Mouse (Mus musculus) embryonic facial prominence, embryonic 14.5 days (tissue): ENCODE measurements around the gene Lrmda. TPM values are rescaled to one million over a fixed set of nuclear protein-coding genes. Genes with fewer than 3 reads are reported as not detected.

ENCODE experiments used
- ATAC-seq: fragments of 200-750 bp; cut with Nextera tagmentation; 2 replicates; pipeline ENCODE4 v1.8.0; 2017; ENCODE audit warnings: low read depth, moderate number of reproducible peaks, moderate TSS enrichment
- DNase-seq: peaks from one replicate; pipeline ENCODE4 v3.0.0-alpha.2; 2015; ENCODE audit warnings: low spot score
- H3K27ac ChIP-seq: fragments of 300-500 bp; sonication (generic); replicated peaks from 2 replicates; pipeline ENCODE4 v1.5.1; 2014; ENCODE audit warnings: low read depth, mild to moderate bottlenecking, low read length, moderate library complexity
- H3K27me3 ChIP-seq: fragments of 300-500 bp; sonication (generic); replicated peaks from 2 replicates; pipeline ENCODE4 v1.6.1; 2014; ENCODE audit warnings: low read length; ENCODE audit not compliant: control insufficient read depth, insufficient read depth
- H3K36me3 ChIP-seq: fragments of 300-500 bp; sonication (generic); 2 replicates; pipeline ENCODE4 v1.6.1; 2014; ENCODE audit warnings: low read length, mixed read lengths; ENCODE audit not compliant: control insufficient read depth, insufficient read depth
- H3K4me1 ChIP-seq: fragments of 300-500 bp; sonication (generic); 2 replicates; pipeline ENCODE4 v1.6.1; 2014; ENCODE audit warnings: antibody characterized with exemption, low read length; ENCODE audit not compliant: control insufficient read depth, insufficient read depth
- H3K4me2 ChIP-seq: fragments of 300-500 bp; sonication (generic); 2 replicates; pipeline ENCODE4 v1.6.1; 2014; ENCODE audit warnings: low read depth, mild to moderate bottlenecking, low read length, moderate library complexity, mixed read lengths
- H3K4me3 ChIP-seq: fragments of 300-500 bp; sonication (generic); 2 replicates; pipeline ENCODE4 v1.5.1; 2014; ENCODE audit warnings: low read depth, mild to moderate bottlenecking, low read length
- H3K9ac ChIP-seq: fragments of 300-500 bp; sonication (generic); 2 replicates; pipeline ENCODE4 v1.6.1; 2014; ENCODE audit warnings: low read depth, mild to moderate bottlenecking, low read length, moderate library complexity, mixed read lengths
- H3K9me3 ChIP-seq: fragments of 300-500 bp; sonication (generic); 2 replicates; pipeline ENCODE4 v1.6.1; 2016; ENCODE audit warnings: low read length; ENCODE audit not compliant: control insufficient read depth
- WGBS: fragments of 180-500 bp; shearing (Covaris S2); extraction: QIAGEN DNeasy Blood & Tissue Kit; methylation state at CpG from one replicate; pipeline ENCODE4 v1.1.7; 2014; 5-methylcytosine and 5-hydroxymethylcytosine counted together
- polyA plus RNA-seq: library from polyadenylated mRNA; unstranded; fragments of >200 nt; fragmentation: Nextera tagmentation; extraction: Ambion mirVana; gene quantifications from 2 replicates; pipeline ENCODE4 v1.2.1, GENCODE M21; 2014

The Lrmda gene
- polyA plus RNA-seq, 1 experiment from 2014 or later = 0.24 TPM

GRCm38 (mm10) chr14:22353626-22354025, 334.1 kb downstream of the Lrmda start:
- peak; percentile 53 for DNase-seq
- H3K9me3 ChIP-seq = no peaks in the 10 kb centered on the region
- 50% methylated on average over 5 of the region's 5 CpGs for WGBS

GRCm38 (mm10) chr14:22354769-22355574, 335.5 kb downstream of the Lrmda start:
- Histone ChIP-seq H3K36me3 (no peaks in the 10 kb centered on the region), H3K27ac (no peak overlapping the region), H3K27me3 (no peaks in the 10 kb centered on the region), H3K4me3 (no peak overlapping the region), H3K9me3 (no peaks in the 10 kb centered on the region), H3K9ac (no peak overlapping the region), H3K4me1 (peaks cover 19% of the 10 kb centered on the region), H3K4me2 (no peak overlapping the region)
- DNase-seq = peak; percentile 40
- peak; percentile 58; the same call in 1 of the 2 replicates for ATAC-seq
- 58% methylated on average over 15 of the region's 15 CpGs for WGBS

More at GRCm38 (mm10) chr14:22353626-22354025, 334.1 kb downstream of the Lrmda start:
- no peak for ATAC-seq
- Histone ChIP-seq H3K4me1 (peaks cover 17% of the 10 kb centered on the region), H3K36me3 (no peaks in the 10 kb centered on the region), H3K4me2 (no peak overlapping the region), H3K27me3 (no peaks in the 10 kb centered on the region), H3K27ac (no peak overlapping the region), H3K9ac (no peak overlapping the region), H3K4me3 (no peak overlapping the region)

GRCm38 (mm10) chr14:22357991-22358503, 338.5 kb downstream of the Lrmda start:
- no peaks in the 10 kb centered on the region for H3K36me3 ChIP-seq
- H3K9me3 ChIP-seq = no peaks in the 10 kb centered on the region
- no peaks in the 10 kb centered on the region for H3K27me3 ChIP-seq
- WGBS = 27% methylated on average over 9 of the region's 9 CpGs
- peak; percentile 84 for DNase-seq
- no peak overlapping the region for H3K4me2 ChIP-seq
- H3K4me3 ChIP-seq = no peak overlapping the region
- H3K4me1 ChIP-seq = peaks cover 19% of the 10 kb centered on the region
- no peak overlapping the region for H3K9ac ChIP-seq
- 0 out of 2 replicates have a peak overlapping the region, but pooled peaks have one; percentile 21 for H3K27ac ChIP-seq
- ATAC-seq = peak; percentile 82

- Histone ChIP-seq H3K4me3 (no peak overlapping the region), H3K4me2 (no peak overlapping the region), H3K9ac (no peak overlapping the region), H3K9me3 (no peaks in the 10 kb centered on the region), H3K4me1 (peaks cover 11% of the 10 kb centered on the region; the same call in 1 of the 2 replicates), H3K27ac (0 out of 2 replicates have a peak overlapping the region, but pooled peaks have one; percentile 3), H3K27me3 (no peaks in the 10 kb centered on the region), H3K36me3 (no peaks in the 10 kb centered on the region)
- DNase-seq (peak; percentile 81), ATAC-seq (peak; percentile 44; the same call in 1 of the 2 replicates)
- 56% methylated on average over 6 of the region's 6 CpGs for WGBS
Measured at GRCm38 (mm10) chr14:22364010-22364748, 344.7 kb downstream of the Lrmda start.

GRCm38 (mm10) chr14:22364771-22365355, 345.4 kb downstream of the Lrmda start:
- H3K27me3 ChIP-seq = no peaks in the 10 kb centered on the region
- H3K4me2 ChIP-seq = no peak overlapping the region
- H3K27ac ChIP-seq = peak overlapping the region; percentile 29; the same call in 1 of the 2 replicates
- WGBS = 58% methylated on average over 6 of the region's 6 CpGs
- DNase-seq = no peak
- H3K4me1 ChIP-seq = peaks cover 11% of the 10 kb centered on the region; the same call in 1 of the 2 replicates
- no peak overlapping the region for H3K4me3 ChIP-seq
- no peaks in the 10 kb centered on the region for H3K36me3 ChIP-seq
- ATAC-seq = no peak; the same call in 1 of the 2 replicates
- H3K9me3 ChIP-seq = no peaks in the 10 kb centered on the region
- no peak overlapping the region for H3K9ac ChIP-seq

GRCm38 (mm10) chr14:22367615-22368014, 348.1 kb downstream of the Lrmda start:
- Histone ChIP-seq H3K36me3 (no peaks in the 10 kb centered on the region), H3K27ac (no peak overlapping the region), H3K9ac (no peak overlapping the region), H3K4me3 (no peak overlapping the region), H3K27me3 (no peaks in the 10 kb centered on the region), H3K4me2 (no peak overlapping the region), H3K9me3 (no peaks in the 10 kb centered on the region), H3K4me1 (peaks cover 23% of the 10 kb centered on the region)
- peak; percentile 36 for DNase-seq
- ATAC-seq = peak; percentile 62; the same call in 1 of the 2 replicates
- WGBS = 55% methylated on average over 4 of the region's 4 CpGs

GRCm38 (mm10) chr14:22371136-22371535, 351.6 kb downstream of the Lrmda start:
- H3K27ac ChIP-seq = no peak overlapping the region
- no peak overlapping the region for H3K4me3 ChIP-seq
- peak; percentile 77 for DNase-seq
- peaks cover 15% of the 10 kb centered on the region for H3K4me1 ChIP-seq
- no peak overlapping the region for H3K9ac ChIP-seq
- H3K9me3 ChIP-seq = no peaks in the 10 kb centered on the region
- H3K36me3 ChIP-seq = no peaks in the 10 kb centered on the region
- no peaks in the 10 kb centered on the region for H3K27me3 ChIP-seq
- WGBS = 47% methylated on average over 8 of the region's 8 CpGs
- H3K4me2 ChIP-seq = no peak overlapping the region
- ATAC-seq = peak; percentile 51; the same call in 1 of the 2 replicates
